Mouse (Mus musculus) c-Kit-positive CD71-negative TER-119-negative erythroid progenitor cells, embryonic 14.5 days (primary cell): ENCODE measurements around the gene Keap1.
"Not testable (repeated sequence)": the region's sequence is repeated elsewhere in the genome, so short reads cannot be mapped to it uniquely, and the experiment has no call there.

Experiments
- DNase-seq: peaks from one replicate; pipeline ENCODE4 v3.0.0-alpha.2; 2013; ENCODE audit warnings: low read depth

Keap1 gene

GRCm38 (mm10) chr9:21231551-21231950 is 7.6 kb downstream of the Keap1 start:
- no peak for DNase-seq

- no peak for DNase-seq
These were observed 11.8 kb downstream of the Keap1 start for GRCm38 (mm10) chr9:21227342-21227741.

GRCm38 (mm10) chr9:21225415-21225758 is 13.8 kb downstream of the Keap1 start:
- DNase-seq: no peak

- DNase-seq: no peak
These were observed 14.4 kb downstream of the Keap1 start for GRCm38 (mm10) chr9:21224576-21225414.

- no peak for DNase-seq
These were observed 15.3 kb downstream of the Keap1 start for GRCm38 (mm10) chr9:21223906-21224305.

- DNase-seq: not testable (repeated sequence)
These were observed 15.7 kb downstream of the Keap1 start for GRCm38 (mm10) chr9:21223490-21223889.

GRCm38 (mm10) chr9:21221383-21221929 is 17.7 kb downstream of the Keap1 start:
- peak; percentile 86 for DNase-seq

GRCm38 (mm10) chr9:21220490-21221382 is 18.4 kb downstream of the Keap1 start:
- peak; percentile 92 for DNase-seq

- DNase-seq: no peak
These were observed 19.3 kb downstream of the Keap1 start for GRCm38 (mm10) chr9:21219820-21220219.

GRCm38 (mm10) chr9:21216050-21216841 is 22.9 kb downstream of the Keap1 start:
- DNase-seq: no peak

- DNase-seq: peak; percentile 30
These were observed 25.5 kb downstream of the Keap1 start for GRCm38 (mm10) chr9:21213617-21214190.

GRCm38 (mm10) chr9:21211624-21212023 is 27.5 kb downstream of the Keap1 start:
- DNase-seq: no peak

GRCm38 (mm10) chr9:21210821-21211220 is 28.3 kb downstream of the Keap1 start:
- no peak for DNase-seq

- no peak for DNase-seq
These were observed 30.5 kb downstream of the Keap1 start for GRCm38 (mm10) chr9:21208626-21209025.

- no peak for DNase-seq
These were observed 32.3 kb downstream of the Keap1 start for GRCm38 (mm10) chr9:21206848-21207247.

GRCm38 (mm10) chr9:21204528-21205272 is 34.5 kb downstream of the Keap1 start:
- no peak for DNase-seq

GRCm38 (mm10) chr9:21204156-21204527 is 35.0 kb downstream of the Keap1 start:
- no peak for DNase-seq

GRCm38 (mm10) chr9:21198960-21199359 is 40.2 kb downstream of the Keap1 start:
- no peak for DNase-seq

GRCm38 (mm10) chr9:21197981-21198380 is 41.2 kb downstream of the Keap1 start:
- DNase-seq: no peak

- no peak for DNase-seq
These were observed 42.4 kb downstream of the Keap1 start for GRCm38 (mm10) chr9:21196521-21197433.
